Mouse (Mus musculus) liver, adult 2 months (tissue): Measurements from ENCODE around the gene Kcnj15.

Experiments used
- CTCF ChIP-seq: fragments of 200-500 bp; IDR thresholded peaks from 2 replicates; pipeline ENCODE4 v1.5.1; 2011; ENCODE audit warnings: low read depth, low read length, control low read depth
- POLR2A ChIP-seq: fragments of 200-500 bp; IDR thresholded peaks from 2 replicates; pipeline ENCODE4 v1.6.1; 2011; ENCODE audit warnings: low read length, control low read depth; ENCODE audit not compliant: insufficient read depth; ENCODE audit errors: extremely low read depth

DNA sequence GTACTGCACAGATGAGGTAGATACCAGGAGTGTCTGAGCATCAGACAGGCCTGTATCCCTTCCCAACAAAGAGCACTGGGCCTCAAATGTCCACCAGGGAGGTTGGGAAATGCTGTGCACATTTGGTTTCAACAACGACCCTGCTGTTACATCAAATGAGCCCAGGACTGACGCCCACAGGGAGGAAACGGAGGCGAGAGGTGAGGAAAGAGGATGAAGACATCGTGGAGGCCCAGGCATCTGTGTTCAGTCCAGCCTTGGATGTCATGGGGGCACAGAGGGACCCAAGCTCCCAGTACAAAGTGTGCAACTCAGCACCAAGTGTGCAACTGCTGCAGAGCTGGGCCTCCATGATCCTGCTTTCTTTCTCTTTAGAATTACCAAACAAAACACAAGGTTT lies 92.4 kb downstream of the Kcnj15 start:
- TF ChIP-seq CTCF: no peak
- no peak for TF ChIP-seq POLR2A
